Mouse (Mus musculus): ENCODE measurements around the gene Adap1.

- TF ChIP-seq HCFC1 (IDR thresholded peaks at IDR 0.05; ENCODE audit: borderline replicate concordance, insufficient read depth, low read length) (no peak), ZC3H11A (IDR thresholded peaks at IDR 0.05; ENCODE audit: borderline replicate concordance, low read depth, low read length) (no peak), ZNF384 (IDR thresholded peaks at IDR 0.05; ENCODE audit: low read depth, low read length) (no peak), CHD2 (IDR thresholded peaks at IDR 0.05; ENCODE audit: low read depth, low read length) (no peak), MAFK (IDR thresholded peaks at IDR 0.05; ENCODE audit: insufficient read depth, low read depth, low read length) (no peak)
Observed at GRCm38 (mm10) chr5:139228318-139228717, 97.1 kb downstream of the Adap1 start.

All from ES-E14 (cell line).